Mouse (Mus musculus) kidney, embryonic 16.5 days (tissue): ENCODE measurements at regions not wholly inside any gene's neighbourhood (a gene's known extent, or its start where the extent isn't known, plus 50 kb on each side); places are given as distances from the start of the nearest gene placed in this dataset.

ENCODE experiments used
- ATAC-seq: fragments of 200-750 bp; cut with Nextera tagmentation; 2 replicates; pipeline ENCODE4 v1.8.0; 2017; ENCODE audit warnings: moderate TSS enrichment; ENCODE audit not compliant: low FRiP score, low TSS enrichment
- H3K27ac ChIP-seq: fragments of 300-500 bp; sonication (generic); 2 replicates; pipeline ENCODE4 v1.5.1; 2014; ENCODE audit warnings: low read length
- H3K27me3 ChIP-seq: fragments of 300-500 bp; sonication (generic); 2 replicates; pipeline ENCODE4 v1.6.1; 2014; ENCODE audit warnings: low read length, control low read depth, mixed read lengths; ENCODE audit not compliant: insufficient read depth
- H3K36me3 ChIP-seq: fragments of 300-500 bp; sonication (generic); 2 replicates; pipeline ENCODE4 v1.6.1; 2014; ENCODE audit warnings: low read length, control low read depth, mixed read lengths; ENCODE audit not compliant: insufficient read depth
- H3K4me1 ChIP-seq: fragments of 300-500 bp; sonication (generic); 2 replicates; pipeline ENCODE4 v1.6.1; 2014; ENCODE audit warnings: low read length, control low read depth, mixed read lengths; ENCODE audit not compliant: insufficient read depth
- H3K4me2 ChIP-seq: fragments of 300-500 bp; sonication (generic); replicated peaks from 2 replicates; pipeline ENCODE4 v1.6.1; 2014; ENCODE audit warnings: low read depth, low read length
- H3K4me3 ChIP-seq: fragments of 300-500 bp; sonication (generic); 2 replicates; pipeline ENCODE4 v1.5.1; 2014; ENCODE audit warnings: mild to moderate bottlenecking, low read length
- H3K9ac ChIP-seq: fragments of 300-500 bp; sonication (generic); replicated peaks from 2 replicates; pipeline ENCODE4 v1.6.1; 2014; ENCODE audit warnings: low read length
- H3K9me3 ChIP-seq: fragments of 300-500 bp; sonication (generic); 2 replicates; pipeline ENCODE4 v1.6.1; 2016; ENCODE audit warnings: low read length, control low read depth
- WGBS: fragments of 180-500 bp; shearing (Covaris S2); extraction: QIAGEN DNeasy Blood & Tissue Kit; methylation state at CpG from one replicate; pipeline ENCODE4 v1.1.7; 2014; 5-methylcytosine and 5-hydroxymethylcytosine counted together

DNA sequence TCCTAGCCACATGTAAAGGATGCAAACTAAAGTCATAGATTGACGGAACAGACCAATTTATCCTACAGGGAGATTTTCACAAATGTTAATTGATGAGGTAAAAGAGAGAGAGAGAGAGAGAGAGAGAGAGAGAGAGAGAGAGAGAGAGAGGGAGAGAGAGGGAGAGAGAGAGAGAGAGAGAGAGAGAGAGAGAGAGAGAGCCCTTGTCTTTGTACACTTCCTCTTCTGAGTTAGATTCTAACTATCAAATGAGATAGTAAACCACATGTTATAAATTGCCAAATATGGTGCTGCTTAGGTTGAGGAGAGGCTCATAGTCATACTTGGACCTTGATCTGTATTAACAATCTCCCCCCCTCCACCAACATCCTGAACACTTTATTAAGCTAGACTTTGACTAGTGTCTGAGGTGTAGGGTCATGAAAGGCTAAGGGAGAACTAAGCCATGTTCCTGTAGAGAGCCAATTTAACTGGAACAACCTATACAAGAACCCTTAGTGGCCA lies 1412.2 kb downstream of the Gsdmc2 start:
- WGBS: 96% methylated on average over 1 of the region's 1 CpGs
- no peak for ATAC-seq

DNA sequence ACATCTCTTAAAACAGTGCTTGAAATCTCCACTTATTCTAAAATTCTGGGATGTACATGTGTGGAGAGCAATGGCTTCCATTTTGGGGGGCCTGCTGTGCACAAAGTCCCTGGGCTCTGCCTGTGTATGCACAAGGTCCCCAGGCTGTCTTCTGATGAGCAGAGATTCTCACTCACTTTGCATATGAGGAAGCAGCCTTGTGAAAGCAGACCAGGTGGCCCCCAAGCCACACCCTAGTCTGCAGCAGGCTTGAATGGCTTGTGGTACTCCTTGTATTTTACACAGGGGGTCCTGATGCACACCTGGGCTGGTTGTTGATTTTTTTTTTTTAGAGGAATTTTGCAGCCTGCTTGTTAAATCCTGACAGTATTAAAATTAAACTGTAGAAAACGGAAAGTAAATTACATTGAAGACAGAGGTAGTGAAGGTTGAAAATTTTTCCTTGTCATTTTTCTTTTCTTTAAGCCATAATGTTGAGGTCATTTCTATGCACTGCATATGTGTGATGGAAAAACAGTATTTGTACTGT lies 1413.8 kb downstream of the Gsdmc2 start:
- 88% methylated on average over 1 of the region's 1 CpGs for WGBS
- Histone ChIP-seq H3K27me3 (no peaks in the 10 kb centered on the region), H3K36me3 (no peaks in the 10 kb centered on the region), H3K4me2 (no peak overlapping the region), H3K27ac (no peak overlapping the region), H3K9me3 (no peaks in the 10 kb centered on the region), H3K9ac (no peak overlapping the region), H3K4me3 (no peak overlapping the region), H3K4me1 (no peaks in the 10 kb centered on the region)
- ATAC-seq: no peak

More for the DNA sequence above, 1412.2 kb downstream of the Gsdmc2 start:
- Histone ChIP-seq H3K27ac (no peak overlapping the region), H3K27me3 (no peaks in the 10 kb centered on the region), H3K4me2 (no peak overlapping the region), H3K4me1 (no peaks in the 10 kb centered on the region), H3K9me3 (no peaks in the 10 kb centered on the region), H3K9ac (no peak overlapping the region), H3K4me3 (no peak overlapping the region), H3K36me3 (no peaks in the 10 kb centered on the region)

DNA sequence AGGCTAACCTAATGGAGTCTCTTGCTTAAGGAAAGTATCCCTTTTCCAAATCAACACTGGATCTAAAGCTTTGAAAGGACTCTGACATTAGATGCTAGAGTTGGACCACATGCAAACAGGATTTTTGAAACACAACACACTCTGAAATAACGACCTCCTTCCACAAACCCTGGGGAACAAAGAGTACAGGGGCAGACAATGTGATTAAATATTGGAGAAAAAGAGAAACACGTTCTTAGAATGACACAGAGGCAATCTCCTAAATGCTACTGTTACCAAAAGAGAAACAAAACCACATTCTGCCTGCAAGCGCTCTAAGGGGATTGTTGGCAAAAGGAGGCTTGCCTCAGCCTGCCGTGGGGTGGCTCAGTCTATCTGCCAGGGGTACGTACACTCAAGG lies 1422.0 kb downstream of the Gsdmc2 start:
- Histone ChIP-seq H3K4me1 (no peaks in the 10 kb centered on the region), H3K36me3 (no peaks in the 10 kb centered on the region), H3K27me3 (no peaks in the 10 kb centered on the region), H3K27ac (no peak overlapping the region), H3K4me3 (no peak overlapping the region), H3K9me3 (no peaks in the 10 kb centered on the region), H3K9ac (no peak overlapping the region), H3K4me2 (no peak overlapping the region)
- ATAC-seq: no peak
- WGBS: 76% methylated on average over 5 of the region's 5 CpGs

DNA sequence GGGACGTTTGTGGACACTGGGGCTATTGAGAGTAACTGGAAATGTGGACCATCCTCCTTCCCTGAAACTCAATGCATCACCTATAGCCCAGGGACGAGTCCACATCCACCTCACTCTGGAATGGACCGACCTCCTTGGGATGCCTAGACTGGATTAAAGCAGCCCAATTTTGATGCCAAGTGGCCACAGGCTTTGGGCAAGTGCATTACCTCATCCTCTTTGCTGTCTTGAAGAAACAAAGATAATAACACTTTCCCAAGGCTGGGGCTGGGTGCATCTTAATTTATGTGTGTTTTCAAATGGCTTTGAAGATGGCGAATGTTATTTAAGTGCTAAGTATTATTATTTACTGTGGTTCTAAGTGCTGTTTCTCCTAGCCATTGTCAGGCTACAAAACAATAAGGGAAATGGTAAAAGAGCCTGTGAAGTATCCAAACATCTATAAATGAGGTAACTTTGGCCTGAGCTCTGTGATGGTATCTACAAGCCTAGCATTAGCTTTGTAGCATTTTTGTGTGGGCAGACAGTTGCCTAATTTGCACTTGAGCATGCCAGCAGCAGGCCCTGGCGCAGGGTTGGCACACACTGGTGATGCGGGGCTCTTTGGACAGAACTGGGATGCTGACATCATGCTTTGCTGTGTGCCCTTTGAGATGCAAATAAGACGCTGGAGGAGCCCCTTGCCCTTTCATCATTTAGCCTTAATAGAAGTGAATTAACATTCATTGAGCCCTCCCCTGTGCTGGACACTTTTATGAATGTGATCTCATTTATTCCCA lies 1423.7 kb downstream of the Gsdmc2 start:
- no peak overlapping the region for H3K4me2 ChIP-seq
- no peak overlapping the region for H3K27ac ChIP-seq
- no peaks in the 10 kb centered on the region for H3K27me3 ChIP-seq
- ATAC-seq: no peak
- no peaks in the 10 kb centered on the region for H3K36me3 ChIP-seq
- H3K9me3 ChIP-seq: no peaks in the 10 kb centered on the region
- WGBS: 94% methylated on average over 7 of the region's 7 CpGs
- H3K9ac ChIP-seq: no peak overlapping the region
- H3K4me1 ChIP-seq: no peaks in the 10 kb centered on the region
- H3K4me3 ChIP-seq: no peak overlapping the region

DNA sequence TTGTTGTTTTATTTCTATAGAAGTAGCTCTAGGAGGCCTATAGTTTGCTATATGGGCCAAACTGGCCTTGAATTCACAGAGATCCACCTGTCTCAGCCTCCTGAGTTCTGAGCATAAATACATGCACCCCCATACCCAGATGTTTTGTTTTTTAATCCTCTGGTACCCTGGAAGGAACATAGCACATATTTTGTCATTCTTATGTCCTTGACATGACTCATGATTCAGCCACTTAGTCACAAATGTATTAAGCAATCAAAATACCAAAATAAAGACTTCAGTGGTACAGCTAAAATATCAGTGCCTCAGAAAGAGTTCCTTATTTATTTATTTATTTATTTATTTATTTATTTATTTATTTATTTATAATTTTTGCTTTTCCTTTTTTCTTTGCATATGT lies 1428.3 kb downstream of the Gsdmc2 start:
- H3K9me3 ChIP-seq: no peaks in the 10 kb centered on the region
- no peak for ATAC-seq
- H3K27ac ChIP-seq: no peak overlapping the region
- no peak overlapping the region for H3K4me2 ChIP-seq
- H3K4me1 ChIP-seq: no peaks in the 10 kb centered on the region
- no peaks in the 10 kb centered on the region for H3K36me3 ChIP-seq
- H3K9ac ChIP-seq: no peak overlapping the region
- no peak overlapping the region for H3K4me3 ChIP-seq
- H3K27me3 ChIP-seq: no peaks in the 10 kb centered on the region

DNA sequence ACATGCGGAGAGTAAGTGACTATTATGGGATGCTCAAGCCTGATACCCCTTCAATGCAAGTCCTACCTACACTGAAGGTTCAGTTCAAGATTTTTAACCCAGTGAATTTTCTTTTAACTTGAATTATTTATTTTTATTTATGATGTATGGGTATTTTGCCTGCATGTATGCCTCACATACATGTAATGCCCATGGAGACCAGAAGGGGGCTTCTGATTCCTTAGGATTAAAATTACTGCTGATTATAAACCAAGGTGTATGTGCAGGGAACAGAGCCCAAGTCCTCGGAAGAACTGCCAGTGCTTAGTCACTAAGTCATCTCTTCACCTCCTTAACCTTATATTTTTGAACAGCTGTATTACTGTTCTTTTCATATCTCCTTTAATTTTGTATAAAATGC lies 1431.3 kb downstream of the Gsdmc2 start:
- Histone ChIP-seq H3K4me3 (no peak overlapping the region), H3K9ac (no peak overlapping the region), H3K4me2 (no peak overlapping the region), H3K36me3 (no peaks in the 10 kb centered on the region), H3K9me3 (no peaks in the 10 kb centered on the region), H3K4me1 (no peaks in the 10 kb centered on the region), H3K27me3 (no peaks in the 10 kb centered on the region), H3K27ac (no peak overlapping the region)
- no peak for ATAC-seq
- WGBS: 91% methylated on average over 2 of the region's 2 CpGs

DNA sequence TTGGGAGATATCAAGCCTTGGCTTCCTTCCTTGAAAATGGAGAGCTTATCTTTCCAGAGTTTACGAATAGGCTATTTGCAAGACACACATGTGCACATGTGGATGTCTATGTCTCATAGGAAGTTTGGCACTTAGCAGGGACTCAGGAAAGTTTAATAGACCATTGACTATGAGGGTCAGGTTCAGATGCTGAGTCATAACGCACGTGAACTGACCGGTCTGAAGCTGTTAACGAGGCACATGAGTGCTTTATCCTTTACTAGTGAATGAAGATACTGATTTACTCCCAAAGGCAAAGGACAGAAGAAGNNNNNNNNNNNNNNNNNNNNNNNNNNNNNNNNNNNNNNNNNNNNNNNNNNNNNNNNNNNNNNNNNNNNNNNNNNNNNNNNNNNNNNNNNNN lies 1442.8 kb downstream of the Gsdmc2 start:
- 71% methylated on average over 5 of the region's 5 CpGs for WGBS
- H3K4me2 ChIP-seq: no peak overlapping the region
- H3K4me3 ChIP-seq: no peak overlapping the region
- no peak overlapping the region for H3K9ac ChIP-seq
- no peak overlapping the region for H3K27ac ChIP-seq
- no peak for ATAC-seq
- no peaks in the 10 kb centered on the region for H3K27me3 ChIP-seq
- no peaks in the 10 kb centered on the region for H3K36me3 ChIP-seq
- H3K9me3 ChIP-seq: no peaks in the 10 kb centered on the region
- peaks cover 4% of the 10 kb centered on the region; the same call in 1 of the 2 replicates for H3K4me1 ChIP-seq

DNA sequence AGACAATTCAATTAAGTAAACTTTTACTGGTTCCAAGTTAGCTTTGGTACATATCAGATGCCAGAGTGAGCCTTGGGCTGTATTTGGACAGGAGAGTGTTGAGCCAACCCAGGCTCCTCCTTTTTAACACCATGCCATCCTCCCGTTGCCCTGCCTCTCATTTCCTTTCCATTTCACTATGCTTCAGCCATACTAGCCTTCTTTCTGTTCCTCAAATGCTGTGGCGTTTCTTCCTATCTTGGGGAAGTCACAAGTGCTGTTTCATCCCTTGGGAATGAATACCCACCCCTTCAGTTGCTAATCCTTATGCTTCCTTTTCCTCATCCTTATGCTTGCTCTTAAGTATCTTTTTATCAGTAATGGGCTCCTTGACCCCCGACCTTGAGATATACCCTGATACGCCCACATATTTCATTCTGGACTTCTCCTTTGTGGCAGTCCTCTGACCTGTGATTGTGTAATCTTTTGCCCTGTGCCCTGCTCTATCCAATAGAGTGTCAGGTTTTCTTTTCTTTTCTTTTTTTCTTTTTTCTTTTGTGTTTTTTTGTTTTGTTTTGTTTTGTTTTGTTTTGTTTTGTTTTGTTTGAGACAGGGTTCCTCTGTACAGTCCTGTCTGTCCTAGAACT lies 1443.9 kb downstream of the Gsdmc2 start:
- H3K36me3 ChIP-seq: no peaks in the 10 kb centered on the region
- no peak overlapping the region for H3K9ac ChIP-seq
- no peak overlapping the region for H3K4me3 ChIP-seq
- H3K27me3 ChIP-seq: no peaks in the 10 kb centered on the region
- H3K9me3 ChIP-seq: no peaks in the 10 kb centered on the region
- no peak for ATAC-seq
- no peak overlapping the region for H3K4me2 ChIP-seq
- H3K27ac ChIP-seq: no peak overlapping the region
- H3K4me1 ChIP-seq: peaks cover 4% of the 10 kb centered on the region; the same call in 1 of the 2 replicates
- WGBS: 72% methylated on average over 4 of the region's 4 CpGs

DNA sequence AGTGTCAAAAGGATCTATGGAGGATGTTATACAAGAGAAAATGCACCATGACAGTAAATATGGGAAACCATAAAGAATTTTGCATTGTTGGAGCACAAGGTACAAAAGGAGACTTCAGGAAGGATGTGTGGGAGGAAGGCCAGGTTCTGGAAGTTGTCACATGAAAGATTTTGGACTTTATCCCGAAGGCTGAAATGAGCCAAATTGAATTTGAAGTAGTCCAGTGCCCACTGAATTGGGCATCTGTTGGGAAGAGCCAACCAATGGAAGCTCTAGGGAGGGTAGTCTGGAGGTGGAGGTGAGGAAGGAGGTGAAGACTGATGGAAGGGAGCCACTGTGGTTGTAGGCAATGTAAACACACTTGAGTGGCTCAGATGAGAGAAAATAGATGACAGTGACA lies 1445.6 kb downstream of the Gsdmc2 start:
- Histone ChIP-seq H3K27ac (no peak overlapping the region), H3K4me2 (no peak overlapping the region), H3K36me3 (no peaks in the 10 kb centered on the region), H3K4me3 (no peak overlapping the region), H3K9ac (no peak overlapping the region), H3K9me3 (no peaks in the 10 kb centered on the region), H3K4me1 (peaks cover 4% of the 10 kb centered on the region; the same call in 1 of the 2 replicates), H3K27me3 (no peaks in the 10 kb centered on the region)
- 78% methylated on average over 1 of the region's 1 CpGs for WGBS
- ATAC-seq: no peak

DNA sequence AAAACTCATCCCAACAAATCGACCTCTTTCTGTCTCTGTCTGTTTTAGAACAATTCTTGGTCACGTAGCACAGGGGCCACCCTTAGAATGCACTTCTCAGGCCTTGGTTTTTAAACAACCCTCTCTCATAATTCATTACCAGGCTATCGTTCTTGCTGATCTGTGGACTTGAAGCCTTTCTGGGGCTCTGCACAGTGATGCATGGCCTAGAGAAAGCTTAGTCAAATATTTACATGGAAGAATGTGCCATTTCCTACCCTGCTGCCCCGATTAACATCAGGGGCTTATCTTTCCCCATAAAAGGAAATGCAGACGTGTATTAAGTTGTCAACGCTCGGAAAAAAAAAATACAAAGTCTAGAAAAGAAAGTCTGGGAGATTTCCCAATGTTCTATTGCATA lies 1448.0 kb downstream of the Gsdmc2 start:
- no peak overlapping the region for H3K4me2 ChIP-seq
- no peak overlapping the region for H3K4me3 ChIP-seq
- 30% methylated on average over 7 of the region's 7 CpGs for WGBS
- H3K27me3 ChIP-seq: no peaks in the 10 kb centered on the region
- no peaks in the 10 kb centered on the region for H3K9me3 ChIP-seq
- peak; percentile 96 for ATAC-seq
- H3K9ac ChIP-seq: no peak overlapping the region
- H3K27ac ChIP-seq: peak overlapping the region; percentile 61; the same call in 1 of the 2 replicates
- H3K36me3 ChIP-seq: no peaks in the 10 kb centered on the region
- peaks cover 4% of the 10 kb centered on the region; the same call in 1 of the 2 replicates for H3K4me1 ChIP-seq
